In the genomic region with DNA sequence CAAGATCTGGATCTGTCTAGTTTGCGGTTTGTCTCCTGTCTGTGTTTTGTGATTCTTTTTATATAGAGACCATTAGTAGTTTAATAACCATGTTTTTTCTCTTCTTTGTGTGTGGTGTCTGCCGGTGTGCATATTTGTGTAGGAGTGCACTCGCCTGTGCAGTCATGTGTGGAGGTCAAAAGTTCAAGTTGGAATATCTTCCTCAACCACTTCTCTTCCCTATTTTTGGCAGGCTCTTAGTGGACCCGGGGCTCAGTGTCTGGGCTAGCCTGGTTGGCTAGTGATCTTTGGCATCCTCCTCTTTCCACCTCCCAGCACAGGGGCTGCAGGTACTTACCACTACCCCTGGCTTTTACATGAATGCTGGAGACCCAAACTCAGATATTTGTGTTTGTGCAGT, we compare ENCODE assay signal across 20 mouse cellular contexts. TPM values are rescaled to one million over a fixed set of nuclear protein-coding genes. Genes with fewer than 3 reads are reported as not detected.
A peak's percentile ranks its signal among the peaks of the same experiment; 100 is the strongest.
DNase-seq lines count a peak whose midpoint lies in the region.
"Had no signal": no experiment of that assay in that cellular context is flagged by ENCODE, and none has a peak within 500 bp of the region (broad histone marks: within the 10 kb centered on the region; RNA-seq: fewer than 3 reads in every experiment).

No protein-coding gene starts in this region.

- peak; percentile 13 for DNase-seq in retina, embryonic 14.5 days (ENCODE audit: low spot score)
- DNase-seq in retina, postnatal 1 day: no peak
- peak; percentile 63 for DNase-seq in kidney, adult 9 months
- peak; percentile 18 for DNase-seq in kidney, postnatal 14 days
- no peak for DNase-seq in cerebellum, postnatal 36 days
- no peak for DNase-seq in layer of hippocampus, adult 8-10 months (ENCODE audit: low spot score in 2 of 2)
- DNase-seq in heart, embryonic 10.5 days (ENCODE audit: low spot score): no peak
- DNase-seq: adrenal gland, adult 8-10 months; adrenal gland, postnatal 36 days; cerebellum, adult 2 months; cerebellum, postnatal 14 days; gastrocnemius, postnatal 14 days; heart, adult 2 months; heart, postnatal 36 days had no signal

- H3K27me3 ChIP-seq in heart, embryonic 10.5 days (ENCODE audit: insufficient read depth, poor library complexity, severe bottlenecking): no peaks in the 10 kb centered on the region
- H3K27me3 ChIP-seq: embryonic facial prominence, embryonic 12.5 days; forebrain, embryonic 12.5 days; heart, embryonic 13.5 days; hindbrain, embryonic 15.5 days had no signal

- H3K4me1 ChIP-seq in heart, embryonic 10.5 days: no peaks in the 10 kb centered on the region
- H3K4me1 ChIP-seq: embryonic facial prominence, embryonic 12.5 days; forebrain, embryonic 12.5 days; heart, embryonic 13.5 days; hindbrain, embryonic 15.5 days had no signal

- WGBS in heart, embryonic 10.5 days: 47% methylated on average over 4 of the region's 4 CpGs

- H3K4me3 ChIP-seq in heart, embryonic 10.5 days: no peak overlapping the region
- H3K4me3 ChIP-seq: embryonic facial prominence, embryonic 12.5 days; forebrain, embryonic 12.5 days; heart, adult 2 months; heart, embryonic 13.5 days; hindbrain, embryonic 15.5 days had no signal

- H3K27ac ChIP-seq in heart, embryonic 10.5 days: no peak overlapping the region
- H3K27ac ChIP-seq: embryonic facial prominence, embryonic 12.5 days; forebrain, embryonic 12.5 days; heart, adult 2 months; heart, embryonic 13.5 days; hindbrain, embryonic 15.5 days had no signal

- H3K36me3 ChIP-seq in heart, embryonic 10.5 days: no peaks in the 10 kb centered on the region
- H3K36me3 ChIP-seq: embryonic facial prominence, embryonic 12.5 days; forebrain, embryonic 12.5 days; heart, embryonic 13.5 days; hindbrain, embryonic 15.5 days had no signal

- no peaks in the 10 kb centered on the region for H3K9me3 ChIP-seq in heart, embryonic 10.5 days
- H3K9me3 ChIP-seq: embryonic facial prominence, embryonic 12.5 days; forebrain, embryonic 12.5 days; heart, embryonic 13.5 days; hindbrain, embryonic 15.5 days had no signal

RNA-seq across cellular contexts. Expression of gene Slc13a1, which starts 13.0 kb away (rescaled TPM):
- total RNA-seq in layer of hippocampus, adult 8-10 months (2022): under 1 TPM; 0.20 to 0.59 (median 0.48) TPM
- not detected in 2 replicates for polyA plus RNA-seq in heart, embryonic 10.5 days (2016; fragmentation: Nextera tagmentation; extraction: Ambion mirVana)
- total RNA-seq: gastrocnemius, postnatal 14 days; heart, adult 2 months had no signal
- polyA plus RNA-seq: cortical plate, adult 2 months; gonadal fat pad, adult 2 months; heart, adult 2 months had no signal

Comparison
In these comparisons a context has a peak if more than half of its experiments do, and no peak if none do; other contexts are left out.
1. DNase-seq: peak in retina, embryonic 14.5 days (single experiment), kidney, adult 9 months (single experiment) and kidney, postnatal 14 days (single experiment); none in retina, postnatal 1 day (single experiment), cerebellum, postnatal 36 days (0 of 2), layer of hippocampus, adult 8-10 months (0 of 2) and heart, embryonic 10.5 days (single experiment).